Mouse (Mus musculus) CH12.LX (cell line): ENCODE results near the gene Cngb1. TPM values are rescaled to one million over a fixed set of nuclear protein-coding genes. Genes with fewer than 3 reads are reported as not detected.

ENCODE experiments used
- DNase-seq: peaks from one replicate; pipeline ENCODE4 v3.0.0-alpha.2; 2013; ENCODE audit errors: extremely low read depth
- H3K27ac ChIP-seq: 2 replicates; pipeline ENCODE4 v1.5.1; 2012; ENCODE audit warnings: low read depth, mild to moderate bottlenecking, control low read depth, moderate library complexity; ENCODE audit not compliant: insufficient read depth
- H3K27me3 ChIP-seq: replicated peaks from 2 replicates; pipeline ENCODE3; 2012; ENCODE audit warnings: inconsistent platforms
- H3K36me3 ChIP-seq, 2 experiments: replicated peaks in 1 of 2; 2 replicates each; pipeline versions ENCODE3 to v1.6.1; 2012; ENCODE audit warnings: inconsistent platforms in 1 of 2, low read length in 1 of 2, mild to moderate bottlenecking in 1 of 2, mixed read lengths in 1 of 2, moderate library complexity in 1 of 2; ENCODE audit not compliant: control insufficient read depth in 1 of 2, insufficient read depth in 1 of 2
- H3K4me1 ChIP-seq, 2 experiments: 2 replicates each; pipeline ENCODE4 v1.6.1; 2012; ENCODE audit warnings: inconsistent platforms in 1 of 2, moderate library complexity in 1 of 2; ENCODE audit not compliant: insufficient read depth in 2 of 2, control insufficient read depth in 1 of 2
- H3K4me2 ChIP-seq: 2 replicates; pipeline ENCODE4 v1.6.1; 2012; ENCODE audit warnings: low read depth, mild to moderate bottlenecking, control low read depth; ENCODE audit not compliant: poor library complexity, insufficient read depth, severe bottlenecking
- H3K4me3 ChIP-seq, 3 experiments: fragments of 150-350 bp in 1 of 3; sonication (generic) in 1 of 3; replicated peaks in 1 of 3; 2 replicates each; pipeline versions ENCODE3 to v1.5.1; 2011 to 2012; ENCODE audit warnings: low read depth in 2 of 3, low read length in 2 of 3, mild to moderate bottlenecking in 2 of 3, moderate library complexity in 2 of 3, control low read depth in 1 of 3, improper control_type of control experiment in 1 of 3, inconsistent platforms in 1 of 3, mixed read lengths in 1 of 3; ENCODE audit not compliant: poor library complexity in 1 of 3
- H3K79me2 ChIP-seq: replicated peaks from 2 replicates; pipeline ENCODE4 v1.6.1; 2012; ENCODE audit warnings: mild to moderate bottlenecking, moderate library complexity; ENCODE audit not compliant: control insufficient read depth, poor library complexity, insufficient read depth, severe bottlenecking; ENCODE audit errors: extremely low read depth
- H3K9ac ChIP-seq: 2 replicates; pipeline ENCODE4 v1.6.1; 2012; ENCODE audit warnings: low read depth, mild to moderate bottlenecking, control low read depth, moderate library complexity; ENCODE audit not compliant: insufficient read depth
- H3K9me3 ChIP-seq: replicated peaks from 2 replicates; pipeline ENCODE3; 2012; ENCODE audit warnings: low read length, inconsistent platforms, mixed read lengths
- BHLHE40 ChIP-seq: IDR thresholded peaks from 2 replicates; pipeline ENCODE4 v1.6.1; 2011; ENCODE audit warnings: mild to moderate bottlenecking, low read depth, low read length, improper control_type of control experiment
- CHD1 ChIP-seq: IDR thresholded peaks from 2 replicates; pipeline ENCODE4 v1.6.1; 2012; ENCODE audit warnings: low read depth, low read length, improper control_type of control experiment, inconsistent platforms
- CHD2 ChIP-seq: IDR thresholded peaks from 2 replicates; pipeline ENCODE4 v1.6.1; 2011; ENCODE audit warnings: low read length, improper control_type of control experiment
- CTCF ChIP-seq, 2 experiments: IDR thresholded peaks in 1 of 2; conservative IDR thresholded peaks in 1 of 2; 2 replicates each; pipeline ENCODE4 v1.5.1; 2011 to 2012; ENCODE audit warnings: low read depth in 2 of 2, low read length in 2 of 2, improper control_type of control experiment in 1 of 2, inconsistent platforms in 1 of 2, mild to moderate bottlenecking in 1 of 2, moderate library complexity in 1 of 2
- E2F4 ChIP-seq: IDR thresholded peaks from 2 replicates; pipeline ENCODE4 v1.6.1; 2011; ENCODE audit warnings: low read depth, low read length, improper control_type of control experiment; ENCODE audit not compliant: insufficient replicate concordance
- ELF1 ChIP-seq: IDR thresholded peaks from 2 replicates; pipeline ENCODE4 v1.6.1; 2014; ENCODE audit warnings: low read depth, mild to moderate bottlenecking, inconsistent platforms, low read length, improper control_type of control experiment
- EP300 ChIP-seq: IDR thresholded peaks from 2 replicates; pipeline ENCODE4 v1.6.1; 2011; ENCODE audit warnings: low read length, improper control_type of control experiment
- GABPA ChIP-seq: IDR thresholded peaks from 2 replicates; pipeline ENCODE4 v1.6.1; 2012; ENCODE audit warnings: low read depth, low read length, improper control_type of control experiment, inconsistent platforms; ENCODE audit not compliant: insufficient replicate concordance
- JUN ChIP-seq: IDR thresholded peaks from 2 replicates; pipeline ENCODE4 v1.6.1; 2011; ENCODE audit warnings: low read depth, mild to moderate bottlenecking, low read length, improper control_type of control experiment, moderate library complexity; ENCODE audit not compliant: insufficient read depth
- JUND ChIP-seq: conservative IDR thresholded peaks from 2 replicates; pipeline ENCODE4 v1.6.1; 2011; ENCODE audit warnings: low read depth, low read length, improper control_type of control experiment
- KAT2A ChIP-seq: IDR thresholded peaks from 2 replicates; pipeline ENCODE4 v1.6.1; 2012; ENCODE audit warnings: low read length, improper control_type of control experiment, inconsistent platforms; ENCODE audit not compliant: insufficient replicate concordance
- MAFK ChIP-seq: IDR thresholded peaks from 2 replicates; pipeline ENCODE4 v1.6.1; 2011; ENCODE audit warnings: low read length, improper control_type of control experiment; ENCODE audit not compliant: insufficient replicate concordance
- MAZ ChIP-seq: IDR thresholded peaks from 2 replicates; pipeline ENCODE4 v1.6.1; 2012; ENCODE audit warnings: low read depth, mild to moderate bottlenecking, inconsistent platforms, low read length, improper control_type of control experiment, moderate library complexity
- MEF2A ChIP-seq: IDR thresholded peaks from 2 replicates; pipeline ENCODE4 v1.6.1; 2014; ENCODE audit warnings: low read depth, mild to moderate bottlenecking, inconsistent platforms, low read length, improper control_type of control experiment, borderline replicate concordance
- MXI1 ChIP-seq: IDR thresholded peaks from 2 replicates; pipeline ENCODE4 v1.6.1; 2011; ENCODE audit warnings: mild to moderate bottlenecking, low read depth, low read length, improper control_type of control experiment
- NELFE ChIP-seq: IDR thresholded peaks from 2 replicates; pipeline ENCODE4 v1.6.1; 2011; ENCODE audit warnings: low read depth, low read length, improper control_type of control experiment
- NRF1 ChIP-seq: IDR thresholded peaks from 2 replicates; pipeline ENCODE4 v1.6.1; 2014; ENCODE audit warnings: low read depth, mild to moderate bottlenecking, inconsistent platforms, low read length, improper control_type of control experiment, moderate library complexity
- PAX5 ChIP-seq: IDR thresholded peaks from 2 replicates; pipeline ENCODE4 v1.6.1; 2012; ENCODE audit warnings: low read length, inconsistent platforms, mixed read lengths
- POLR2A ChIP-seq: IDR thresholded peaks from 2 replicates; pipeline ENCODE4 v1.6.1; 2011; ENCODE audit warnings: low read depth, mild to moderate bottlenecking, improper control_type of control experiment, low read length
- SIN3A ChIP-seq: IDR thresholded peaks from 2 replicates; pipeline ENCODE4 v1.6.1; 2012; ENCODE audit warnings: low read length, improper control_type of control experiment, inconsistent platforms
- SMC3 ChIP-seq: IDR thresholded peaks from 2 replicates; pipeline ENCODE4 v1.6.1; 2011; ENCODE audit warnings: low read depth, low read length, improper control_type of control experiment
- TBP ChIP-seq: conservative IDR thresholded peaks from 2 replicates; pipeline ENCODE4 v1.6.1; 2011; ENCODE audit warnings: low read depth, low read length, improper control_type of control experiment
- TCF12 ChIP-seq: IDR thresholded peaks from 2 replicates; pipeline ENCODE4 v1.6.1; 2014; ENCODE audit warnings: low read depth, mild to moderate bottlenecking, inconsistent platforms, low read length, improper control_type of control experiment
- UBTF ChIP-seq: IDR thresholded peaks from 2 replicates; pipeline ENCODE4 v1.6.1; 2012; ENCODE audit warnings: low read depth, mild to moderate bottlenecking, inconsistent platforms, low read length, improper control_type of control experiment, moderate library complexity
- USF1 ChIP-seq: IDR thresholded peaks from 2 replicates; pipeline ENCODE4 v1.6.1; 2014; ENCODE audit warnings: low read depth, mild to moderate bottlenecking, inconsistent platforms, low read length, improper control_type of control experiment
- ZC3H11A ChIP-seq: IDR thresholded peaks from 2 replicates; pipeline ENCODE4 v1.6.1; 2012; ENCODE audit warnings: low read depth, mild to moderate bottlenecking, inconsistent platforms, low read length, improper control_type of control experiment
- ZKSCAN1 ChIP-seq: IDR thresholded peaks from 2 replicates; pipeline ENCODE4 v1.6.1; 2012; ENCODE audit warnings: low read depth, inconsistent platforms, low read length, improper control_type of control experiment, borderline replicate concordance
- dilution Hi-C: fragments of 300-500 bp; cut with MboI; formaldehyde crosslinking; loops from 2 replicates; pipeline ENCODE4 v1.14.3; 2020; ENCODE audit warnings: low sequenced_read_pairs; ENCODE audit not compliant: extremely low pct_unique_long_range_greater_than_20kb, extremely low pct_ligation_motif_present
- in situ Hi-C: fragments of 300-500 bp; cut with MboI; formaldehyde crosslinking; loops from 3 replicates; pipeline ENCODE4 v1.14.3; 2019; ENCODE audit warnings: low sequenced_read_pairs, low pct_ligation_motif_present, low pct_unique_long_range_greater_than_20kb, mixed read lengths
- polyA plus RNA-seq: library from polyadenylated mRNA; unstranded; fragments of >175 nt; gene quantifications from 2 replicates; pipeline ENCODE4 v1.2.1, GENCODE M21; 2012; ENCODE audit warnings: low read depth; ENCODE audit not compliant: insufficient read length
- total RNA-seq, 2 experiments: library from RNA; depleted of rRNA; stranded (reverse); fragments of 300-350 nt in 1 of 2; fragments of >200 nt in 1 of 2; gene quantifications; 2 replicates each; pipeline ENCODE4 v1.2.3; 2012 to 2014

Gene Cngb1
- total and polyA plus RNA-seq, 3 experiments: not detected

GRCm38 (mm10) chr8:95221045-95221444, 85.3 kb downstream of the Cngb1 start:
- dilution Hi-C loops: no loop called here
- in situ Hi-C loops: loop anchor here (25.0 kb wide), 1 partner anchor 134 kb away; the partner anchor contains the start of gene Katnb1
- Histone ChIP-seq H3K9ac (no peak overlapping the region), H3K4me2 (no peak overlapping the region), H3K27ac (no peak overlapping the region), H3K4me3 (no peak overlapping the region), H3K36me3 (no peaks in the 10 kb centered on the region), H3K79me2 (no peaks in the 10 kb centered on the region), H3K9me3 (no peaks in the 10 kb centered on the region), H3K27me3 (peaks cover 12% of the 10 kb centered on the region), H3K4me1 (peaks cover 0 to 4% of the 10 kb centered on the region in 2 experiments; a peak in 2 of 4 replicates)
- TF ChIP-seq BHLHE40 (no peak), CHD2 (no peak), TBP (no peak), TCF12 (no peak), KAT2A (no peak), ZKSCAN1 (no peak), EP300 (no peak), E2F4 (no peak), SMC3 (no peak), SIN3A (no peak), CTCF (conservative IDR thresholded peaks at IDR 0.05 in 1 of 2, IDR thresholded peaks at IDR 0.05 in 1 of 2; ENCODE audit: low read depth in 2 of 2, low read length in 2 of 2) (no peak), JUN (no peak), MXI1 (no peak), POLR2A (no peak), MAFK (no peak), CHD1 (no peak), MAZ (no peak), JUND (no peak), MEF2A (no peak), NELFE (no peak)
- no peak for DNase-seq

- Histone ChIP-seq H3K27ac (no peak overlapping the region), H3K9me3 (no peaks in the 10 kb centered on the region), H3K4me3 (no peak overlapping the region), H3K36me3 (no peaks in the 10 kb centered on the region), H3K4me1 (peaks cover 0 to 4% of the 10 kb centered on the region in 2 experiments; a peak in 2 of 4 replicates), H3K27me3 (peaks cover 9% of the 10 kb centered on the region), H3K4me2 (no peak overlapping the region), H3K79me2 (no peaks in the 10 kb centered on the region), H3K9ac (no peak overlapping the region)
- dilution Hi-C loops: no loop called here
- TF ChIP-seq MXI1 (no peak), TBP (no peak), NRF1 (no peak), NELFE (no peak), PAX5 (no peak), MAFK (no peak), ELF1 (no peak), KAT2A (no peak), POLR2A (no peak), E2F4 (no peak), UBTF (no peak), SIN3A (no peak), GABPA (no peak), USF1 (no peak), CHD1 (no peak), ZC3H11A (no peak), ZKSCAN1 (no peak)
- in situ Hi-C loops: loop anchor here (25.0 kb wide), 1 partner anchor 133 kb away; the partner anchor contains the start of gene Katnb1
- DNase-seq: no peak
Observed at GRCm38 (mm10) chr8:95220571-95220998, 85.8 kb downstream of the Cngb1 start.
